Mouse (Mus musculus): ENCODE measurements around the gene Zfp367.
A peak's percentile ranks its signal among the peaks of the same experiment; 100 is the strongest.

Zfp367 gene

GRCm38 (mm10) chr13:64153751-64154267, 807 bp upstream of the Zfp367 start:
- DNase-seq (ENCODE audit: low spot score): peak; percentile 27

GRCm38 (mm10) chr13:64152671-64153082, 325 bp downstream of the Zfp367 start:
- no peak for DNase-seq (ENCODE audit: low spot score)

- DNase-seq (ENCODE audit: low spot score): peak; percentile 47
Measured at GRCm38 (mm10) chr13:64152241-64152669, 747 bp downstream of the Zfp367 start.

- no peak for DNase-seq (ENCODE audit: low spot score)
Measured at GRCm38 (mm10) chr13:64150121-64150520, 2.9 kb downstream of the Zfp367 start.

GRCm38 (mm10) chr13:64129616-64130375, 23.2 kb downstream of the Zfp367 start:
- DNase-seq (ENCODE audit: low spot score): peak; percentile 40

- DNase-seq (ENCODE audit: low spot score): peak; percentile 62
Measured at GRCm38 (mm10) chr13:64128858-64129615, 24.0 kb downstream of the Zfp367 start, which contains the start of gene Slc35d2. Gene Slc35d2, minus strand, starts transcription at chr13:64129368.

GRCm38 (mm10) chr13:64126316-64126715, 26.7 kb downstream of the Zfp367 start:
- no peak for DNase-seq (ENCODE audit: low spot score)

GRCm38 (mm10) chr13:64124886-64125285, 28.1 kb downstream of the Zfp367 start:
- DNase-seq (ENCODE audit: low spot score): no peak

GRCm38 (mm10) chr13:64123491-64124188, 29.4 kb downstream of the Zfp367 start:
- no peak for DNase-seq (ENCODE audit: low spot score)

- no peak for DNase-seq (ENCODE audit: low spot score)
Measured at GRCm38 (mm10) chr13:64120760-64121159, 32.2 kb downstream of the Zfp367 start.

- no peak for DNase-seq (ENCODE audit: low spot score)
Measured at GRCm38 (mm10) chr13:64117442-64117841, 35.6 kb downstream of the Zfp367 start.

GRCm38 (mm10) chr13:64110421-64110820, 42.6 kb downstream of the Zfp367 start:
- DNase-seq (ENCODE audit: low spot score): no peak

GRCm38 (mm10) chr13:64108381-64108850, 44.6 kb downstream of the Zfp367 start:
- DNase-seq (ENCODE audit: low spot score): no peak

- DNase-seq (ENCODE audit: low spot score): no peak
Measured at GRCm38 (mm10) chr13:64107535-64107934, 45.5 kb downstream of the Zfp367 start.

GRCm38 (mm10) chr13:64107105-64107504, 45.9 kb downstream of the Zfp367 start:
- no peak for DNase-seq (ENCODE audit: low spot score)

GRCm38 (mm10) chr13:64105690-64106089, 47.3 kb downstream of the Zfp367 start:
- DNase-seq (ENCODE audit: low spot score): no peak

GRCm38 (mm10) chr13:64100186-64100585, 52.8 kb downstream of the Zfp367 start:
- DNase-seq (ENCODE audit: low spot score): peak; percentile 56

GRCm38 (mm10) chr13:64098992-64099391, 54.0 kb downstream of the Zfp367 start:
- DNase-seq (ENCODE audit: low spot score): no peak

- DNase-seq (ENCODE audit: low spot score): peak; percentile 83
Measured at GRCm38 (mm10) chr13:64093341-64093740, 59.7 kb downstream of the Zfp367 start.

- DNase-seq (ENCODE audit: low spot score): no peak
Measured at GRCm38 (mm10) chr13:64092752-64093151, 60.2 kb downstream of the Zfp367 start.

GRCm38 (mm10) chr13:64092141-64092540, 60.9 kb downstream of the Zfp367 start:
- DNase-seq (ENCODE audit: low spot score): no peak

GRCm38 (mm10) chr13:64091006-64091405, 62.0 kb downstream of the Zfp367 start:
- DNase-seq (ENCODE audit: low spot score): no peak
